Mouse (Mus musculus): Measurements from ENCODE around the gene Plk1. TPM values are rescaled to one million over a fixed set of nuclear protein-coding genes. Genes with fewer than 3 reads are reported as not detected.

Gene Plk1
- polyA plus RNA-seq, 1 experiment from 2014 or later = 93.8 TPM

GRCm38 (mm10) chr7:122158488-122158887 is 751 bp upstream of the Plk1 start:
- H3K36me3 ChIP-seq = peaks cover 20% of the 10 kb centered on the region; the same call in 1 of the 2 replicates
- peak overlapping the region; percentile 76 for H3K4me2 ChIP-seq (replicated peaks)
- no peaks in the 10 kb centered on the region for H3K9me3 ChIP-seq
- WGBS = 6% methylated on average over 13 of the region's 13 CpGs
- peak; percentile 4; the same call in 1 of the 2 replicates for ATAC-seq (ENCODE audit: low FRiP score, low read depth)
- H3K9ac ChIP-seq = peak overlapping the region; percentile 60
- H3K4me3 ChIP-seq = peak overlapping the region; percentile 67
- H3K27me3 ChIP-seq (replicated peaks) = no peaks in the 10 kb centered on the region
- peaks cover 45% of the 10 kb centered on the region for H3K4me1 ChIP-seq
- peak overlapping the region; percentile 15; the same call in 1 of the 2 replicates for H3K27ac ChIP-seq

DNA sequence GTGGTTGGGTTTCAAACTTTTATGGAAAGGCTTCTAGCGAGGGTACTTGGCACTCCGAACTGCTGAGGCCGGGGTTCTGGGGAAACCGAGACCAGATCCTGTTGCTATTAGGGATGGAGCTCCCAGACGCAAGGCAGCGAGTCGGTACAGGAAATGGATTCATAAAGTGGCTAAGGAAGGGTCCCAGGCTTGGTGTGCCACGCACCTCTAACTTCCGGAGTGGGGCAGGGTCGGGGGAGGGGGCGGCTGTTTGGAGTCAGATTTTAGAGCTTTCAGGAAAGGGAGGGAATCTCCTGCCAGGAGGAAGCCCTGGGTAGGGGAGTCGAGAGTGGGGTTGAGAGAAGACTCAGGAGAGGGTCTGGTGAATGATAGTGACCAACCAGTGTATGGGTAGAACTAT is 798 bp downstream of the Plk1 start:
- H3K27ac ChIP-seq = no peak overlapping the region
- under 1% methylated on average over 12 of the region's 12 CpGs for WGBS
- ATAC-seq (ENCODE audit: low FRiP score, low read depth) = no peak
- no peaks in the 10 kb centered on the region for H3K27me3 ChIP-seq (replicated peaks)
- H3K4me2 ChIP-seq (replicated peaks) = peak overlapping the region; percentile 76
- H3K9me3 ChIP-seq = no peaks in the 10 kb centered on the region
- peaks cover 32% of the 10 kb centered on the region for H3K36me3 ChIP-seq
- H3K4me3 ChIP-seq = peak overlapping the region; percentile 67
- H3K4me1 ChIP-seq = peaks cover 45% of the 10 kb centered on the region
- H3K9ac ChIP-seq = peak overlapping the region; percentile 54

DNA sequence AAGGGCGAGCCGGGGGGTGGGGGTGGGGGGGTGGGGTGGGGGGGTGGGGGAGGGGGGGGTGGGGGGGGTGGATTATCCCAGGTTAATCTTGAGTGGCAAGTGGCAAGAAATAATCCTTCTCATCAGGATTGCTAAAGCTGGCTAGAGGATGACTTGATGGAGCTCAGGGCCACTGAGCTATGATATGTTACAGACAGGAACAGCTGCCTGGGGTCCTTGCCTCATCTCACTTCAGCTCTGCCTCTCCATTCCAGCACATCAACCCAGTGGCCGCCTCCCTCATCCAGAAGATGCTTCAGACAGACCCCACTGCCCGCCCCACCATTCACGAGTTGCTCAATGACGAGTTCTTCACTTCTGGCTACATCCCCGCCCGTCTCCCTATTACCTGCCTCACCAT is 4.5 kb downstream of the Plk1 start:
- peaks cover 66% of the 10 kb centered on the region for H3K36me3 ChIP-seq
- 94% methylated on average over 7 of the region's 8 CpGs for WGBS
- H3K27ac ChIP-seq = no peak overlapping the region
- ATAC-seq (ENCODE audit: low FRiP score, low read depth) = no peak
- no peak overlapping the region for H3K4me3 ChIP-seq
- H3K9me3 ChIP-seq = no peaks in the 10 kb centered on the region
- no peak overlapping the region for H3K4me2 ChIP-seq (replicated peaks)
- H3K9ac ChIP-seq = no peak overlapping the region
- H3K27me3 ChIP-seq (replicated peaks) = no peaks in the 10 kb centered on the region
- peaks cover 26% of the 10 kb centered on the region for H3K4me1 ChIP-seq

- Histone ChIP-seq H3K27ac (no peak overlapping the region), H3K4me2 (replicated peaks) (no peak overlapping the region), H3K9me3 (no peaks in the 10 kb centered on the region), H3K4me1 (no peaks in the 10 kb centered on the region), H3K9ac (no peak overlapping the region), H3K4me3 (no peak overlapping the region), H3K27me3 (replicated peaks) (no peaks in the 10 kb centered on the region), H3K36me3 (peaks cover 75% of the 10 kb centered on the region)
- 88% methylated on average over 7 of the region's 7 CpGs for whole genome bisulfite sequencing
- ATAC-seq (ENCODE audit: low FRiP score, low read depth) = no peak
These were observed 8.0 kb downstream of the Plk1 start for GRCm38 (mm10) chr7:122167203-122167602.

DNA sequence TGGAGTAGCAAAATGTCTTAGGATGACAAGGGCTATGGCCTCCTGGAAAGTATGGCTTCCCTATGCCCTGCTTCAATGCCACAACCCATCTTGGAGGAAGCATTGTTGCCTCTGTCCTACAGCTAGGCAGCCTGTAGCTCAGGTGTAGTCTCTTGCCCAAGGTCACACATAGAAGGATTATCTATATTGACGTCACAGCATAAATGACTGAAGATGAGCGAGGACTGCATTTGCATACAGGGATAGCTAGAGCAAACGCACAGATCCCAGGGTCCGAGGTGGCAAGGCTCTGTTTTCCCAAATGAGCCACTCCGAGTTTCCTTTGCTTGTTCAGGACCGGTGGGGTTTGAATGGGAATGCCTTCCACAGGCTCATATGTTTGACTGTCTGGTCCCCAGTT is 11.5 kb downstream of the Plk1 start:
- no peaks in the 10 kb centered on the region for H3K4me1 ChIP-seq
- ATAC-seq (ENCODE audit: low FRiP score, low read depth) = no peak
- no peak overlapping the region for H3K4me2 ChIP-seq (replicated peaks)
- H3K36me3 ChIP-seq = peaks cover 49% of the 10 kb centered on the region
- no peak overlapping the region for H3K27ac ChIP-seq
- H3K9me3 ChIP-seq = no peaks in the 10 kb centered on the region
- 87% methylated on average over 6 of the region's 6 CpGs for WGBS
- no peaks in the 10 kb centered on the region for H3K27me3 ChIP-seq (replicated peaks)
- no peak overlapping the region for H3K4me3 ChIP-seq
- H3K9ac ChIP-seq = no peak overlapping the region

- Histone ChIP-seq H3K36me3 (peaks cover 39% of the 10 kb centered on the region), H3K4me3 (no peak overlapping the region), H3K27ac (no peak overlapping the region), H3K4me2 (replicated peaks) (no peak overlapping the region), H3K9ac (no peak overlapping the region), H3K4me1 (no peaks in the 10 kb centered on the region), H3K9me3 (no peaks in the 10 kb centered on the region), H3K27me3 (replicated peaks) (no peaks in the 10 kb centered on the region)
- 74% methylated on average over 10 of the region's 10 CpGs for WGBS
- no peak for ATAC-seq (ENCODE audit: low FRiP score, low read depth)
These were observed 12.4 kb downstream of the Plk1 start for GRCm38 (mm10) chr7:122171613-122172012.

GRCm38 (mm10) chr7:122180720-122181119 is 21.5 kb downstream of the Plk1 start:
- no peak overlapping the region for H3K4me3 ChIP-seq
- H3K4me2 ChIP-seq (replicated peaks) = no peak overlapping the region
- H3K4me1 ChIP-seq = no peaks in the 10 kb centered on the region
- H3K27me3 ChIP-seq (replicated peaks) = no peaks in the 10 kb centered on the region
- no peaks in the 10 kb centered on the region for H3K36me3 ChIP-seq
- no peak for ATAC-seq (ENCODE audit: low FRiP score, low read depth)
- H3K27ac ChIP-seq = no peak overlapping the region
- no peaks in the 10 kb centered on the region for H3K9me3 ChIP-seq
- WGBS = 92% methylated on average over 7 of the region's 7 CpGs
- H3K9ac ChIP-seq = no peak overlapping the region

GRCm38 (mm10) chr7:122184569-122184968 is 25.3 kb downstream of the Plk1 start:
- H3K36me3 ChIP-seq = no peaks in the 10 kb centered on the region
- H3K27me3 ChIP-seq (replicated peaks) = no peaks in the 10 kb centered on the region
- ATAC-seq (ENCODE audit: low FRiP score, low read depth) = no peak
- WGBS = 70% methylated on average over 5 of the region's 5 CpGs
- no peaks in the 10 kb centered on the region for H3K9me3 ChIP-seq
- no peaks in the 10 kb centered on the region for H3K4me1 ChIP-seq
- no peak overlapping the region for H3K4me2 ChIP-seq (replicated peaks)
- H3K9ac ChIP-seq = no peak overlapping the region
- H3K4me3 ChIP-seq = no peak overlapping the region
- H3K27ac ChIP-seq = no peak overlapping the region

GRCm38 (mm10) chr7:122186043-122186442 is 26.8 kb downstream of the Plk1 start, which contains the start of gene Ern2:
TSS of gene Ern2 (minus strand) at chr7:122186207.
- ATAC-seq (ENCODE audit: low FRiP score, low read depth) = no peak
- Histone ChIP-seq H3K36me3 (no peaks in the 10 kb centered on the region), H3K27ac (no peak within 1 kb of the TSS), H3K4me3 (no peak within 1 kb of the TSS), H3K4me2 (replicated peaks) (peak within 1 kb of the TSS; percentile 31), H3K9ac (no peak within 1 kb of the TSS), H3K9me3 (no peaks in the 10 kb centered on the region), H3K27me3 (replicated peaks) (no peaks in the 10 kb centered on the region), H3K4me1 (no peaks in the 10 kb centered on the region)
- WGBS = 18% methylated on average over 17 of the region's 17 CpGs

- Histone ChIP-seq H3K27ac (no peak overlapping the region), H3K4me2 (replicated peaks) (no peak overlapping the region)
These were observed 30.2 kb downstream of the Plk1 start for GRCm38 (mm10) chr7:122189484-122189883.

DNA sequence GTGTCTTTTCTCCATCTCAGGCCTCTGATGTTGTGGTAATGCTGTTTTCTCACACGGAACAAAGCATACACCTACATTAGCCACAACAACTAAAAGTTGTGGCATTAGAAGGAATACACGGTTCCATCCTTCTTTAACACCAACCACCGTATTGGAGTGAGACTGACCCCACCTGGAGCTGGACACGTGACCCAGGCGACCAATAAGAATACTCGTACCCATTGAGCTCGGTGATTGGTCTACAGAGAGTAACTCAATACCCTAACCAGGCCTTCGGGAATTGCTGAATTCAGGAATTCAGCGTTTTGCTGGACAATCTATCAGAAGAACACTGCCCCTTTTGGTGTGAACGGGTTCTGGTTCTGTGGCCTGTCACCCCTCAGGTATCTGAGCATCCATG is 31.9 kb downstream of the Plk1 start:
- Histone ChIP-seq H3K4me3 (no peak overlapping the region), H3K27ac (no peak overlapping the region), H3K27me3 (replicated peaks) (no peaks in the 10 kb centered on the region), H3K4me1 (no peaks in the 10 kb centered on the region), H3K9me3 (no peaks in the 10 kb centered on the region), H3K9ac (no peak overlapping the region), H3K4me2 (replicated peaks) (no peak overlapping the region), H3K36me3 (no peaks in the 10 kb centered on the region)
- 62% methylated on average over 10 of the region's 10 CpGs for WGBS
- ATAC-seq (ENCODE audit: low FRiP score, low read depth) = no peak

More at GRCm38 (mm10) chr7:122189484-122189883, 30.2 kb downstream of the Plk1 start:
- 36% methylated on average over 7 of the region's 7 CpGs for WGBS
- no peaks in the 10 kb centered on the region for H3K4me1 ChIP-seq
- H3K27me3 ChIP-seq (replicated peaks) = no peaks in the 10 kb centered on the region
- H3K4me3 ChIP-seq = no peak overlapping the region
- H3K9me3 ChIP-seq = no peaks in the 10 kb centered on the region
- ATAC-seq (ENCODE audit: low FRiP score, low read depth) = no peak
- H3K36me3 ChIP-seq = no peaks in the 10 kb centered on the region
- no peak overlapping the region for H3K9ac ChIP-seq

GRCm38 (mm10) chr7:122193919-122194318 is 34.7 kb downstream of the Plk1 start:
- no peak for ATAC-seq (ENCODE audit: low FRiP score, low read depth)
- H3K36me3 ChIP-seq = no peaks in the 10 kb centered on the region
- no peak overlapping the region for H3K27ac ChIP-seq
- H3K4me2 ChIP-seq (replicated peaks) = no peak overlapping the region
- H3K27me3 ChIP-seq (replicated peaks) = no peaks in the 10 kb centered on the region
- no peaks in the 10 kb centered on the region for H3K4me1 ChIP-seq
- no peak overlapping the region for H3K9ac ChIP-seq
- no peak overlapping the region for H3K4me3 ChIP-seq
- H3K9me3 ChIP-seq = no peaks in the 10 kb centered on the region

GRCm38 (mm10) chr7:122196771-122197170 is 37.5 kb downstream of the Plk1 start:
- Histone ChIP-seq H3K27ac (no peak overlapping the region), H3K27me3 (replicated peaks) (no peaks in the 10 kb centered on the region), H3K9me3 (no peaks in the 10 kb centered on the region), H3K4me2 (replicated peaks) (no peak overlapping the region), H3K4me1 (no peaks in the 10 kb centered on the region), H3K36me3 (no peaks in the 10 kb centered on the region), H3K9ac (no peak overlapping the region), H3K4me3 (no peak overlapping the region)
- no peak for ATAC-seq (ENCODE audit: low FRiP score, low read depth)
- WGBS = 91% methylated on average over 9 of the region's 9 CpGs
